Mouse (Mus musculus) lung, postnatal 25 days (tissue): Measurements from ENCODE around the gene Gpatch2.

Experiments
- DNase-seq: peaks from one replicate; pipeline ENCODE4 v3.0.0; 2022; ENCODE audit warnings: low spot score

Gene Gpatch2

DNA sequence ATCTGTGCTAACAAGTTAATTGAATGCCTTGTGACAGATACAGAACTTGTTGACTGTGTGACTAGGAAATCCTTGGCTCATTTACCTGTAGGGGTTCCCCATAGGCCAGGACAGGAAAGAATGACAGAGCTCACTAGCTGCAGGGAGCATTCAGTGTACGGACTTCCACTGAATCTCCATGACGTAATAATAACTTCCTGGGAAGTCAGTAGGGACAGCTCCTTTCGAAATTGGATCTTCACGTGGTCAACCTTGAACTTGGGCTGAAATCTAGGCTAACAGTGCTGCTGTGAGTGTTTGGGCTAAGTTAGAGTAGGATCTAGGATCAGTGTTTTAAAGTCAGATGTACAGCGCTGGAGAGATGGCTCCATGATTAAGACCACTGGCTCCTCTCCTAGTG lies 29.4 kb downstream of the Gpatch2 start:
- DNase-seq: no peak

DNA sequence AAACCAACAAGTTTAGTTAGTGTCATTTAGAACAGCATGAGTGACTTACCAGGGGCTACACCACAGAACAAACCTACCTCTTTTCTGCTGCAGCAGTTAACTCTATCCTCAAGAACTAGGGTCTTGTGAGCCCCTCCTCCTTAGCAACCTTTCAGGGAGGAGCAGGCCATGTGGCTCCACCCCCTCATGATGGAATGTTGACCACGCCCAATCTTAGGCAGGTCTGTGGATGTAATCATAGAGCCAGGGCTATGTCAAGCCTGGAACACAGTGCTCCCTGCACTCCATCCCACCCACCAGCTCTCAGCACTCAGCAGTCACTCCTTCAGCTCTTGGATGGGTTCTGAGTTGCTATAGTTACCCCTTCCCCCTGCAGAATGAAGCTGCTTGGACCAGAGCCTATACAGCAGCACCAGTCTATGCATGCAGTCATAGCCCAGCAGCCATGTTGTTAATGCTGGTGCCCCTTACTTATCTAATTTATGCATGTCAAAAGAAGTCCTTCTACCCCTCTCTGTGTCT lies 35.5 kb downstream of the Gpatch2 start:
- DNase-seq: no peak

DNA sequence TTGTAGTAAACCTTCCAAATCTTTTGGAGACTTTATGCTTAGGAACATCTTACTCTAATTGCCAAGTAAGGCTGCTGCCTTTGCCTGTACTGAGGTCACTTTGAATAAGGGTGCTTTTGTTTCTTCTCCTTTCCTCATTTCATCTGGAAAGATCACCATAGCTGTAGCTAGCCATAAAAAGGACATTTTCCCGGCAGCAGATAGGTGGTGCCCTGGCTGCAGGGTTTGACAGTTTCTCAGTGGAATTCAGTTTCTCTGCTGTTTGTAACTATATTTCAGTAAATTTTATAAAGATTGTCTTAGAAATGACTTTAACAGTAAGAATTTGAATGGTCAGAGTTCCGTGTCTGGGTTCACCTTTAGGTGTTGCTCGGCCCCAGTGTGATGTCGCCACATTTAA lies 43.4 kb downstream of the Gpatch2 start:
- DNase-seq: no peak

DNA sequence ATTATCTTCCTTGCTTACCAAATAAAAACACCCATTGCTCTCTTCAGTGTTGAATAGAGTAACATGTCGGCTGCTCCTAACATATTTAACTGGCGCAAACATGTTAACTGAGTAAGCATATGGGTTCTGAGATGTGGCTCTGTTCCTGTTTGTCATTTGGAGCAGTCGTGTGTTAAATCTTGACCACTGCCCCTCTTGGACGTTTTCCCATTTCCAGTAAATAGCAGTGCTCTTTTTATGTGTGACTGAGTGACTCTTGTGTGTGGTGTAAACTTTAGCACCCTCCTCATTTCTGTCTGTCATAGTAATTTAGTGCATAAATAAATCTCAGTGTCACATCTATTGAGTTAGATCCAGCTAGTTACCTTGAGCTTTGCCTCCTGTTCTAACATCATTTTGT lies 52.3 kb downstream of the Gpatch2 start:
- no peak for DNase-seq

DNA sequence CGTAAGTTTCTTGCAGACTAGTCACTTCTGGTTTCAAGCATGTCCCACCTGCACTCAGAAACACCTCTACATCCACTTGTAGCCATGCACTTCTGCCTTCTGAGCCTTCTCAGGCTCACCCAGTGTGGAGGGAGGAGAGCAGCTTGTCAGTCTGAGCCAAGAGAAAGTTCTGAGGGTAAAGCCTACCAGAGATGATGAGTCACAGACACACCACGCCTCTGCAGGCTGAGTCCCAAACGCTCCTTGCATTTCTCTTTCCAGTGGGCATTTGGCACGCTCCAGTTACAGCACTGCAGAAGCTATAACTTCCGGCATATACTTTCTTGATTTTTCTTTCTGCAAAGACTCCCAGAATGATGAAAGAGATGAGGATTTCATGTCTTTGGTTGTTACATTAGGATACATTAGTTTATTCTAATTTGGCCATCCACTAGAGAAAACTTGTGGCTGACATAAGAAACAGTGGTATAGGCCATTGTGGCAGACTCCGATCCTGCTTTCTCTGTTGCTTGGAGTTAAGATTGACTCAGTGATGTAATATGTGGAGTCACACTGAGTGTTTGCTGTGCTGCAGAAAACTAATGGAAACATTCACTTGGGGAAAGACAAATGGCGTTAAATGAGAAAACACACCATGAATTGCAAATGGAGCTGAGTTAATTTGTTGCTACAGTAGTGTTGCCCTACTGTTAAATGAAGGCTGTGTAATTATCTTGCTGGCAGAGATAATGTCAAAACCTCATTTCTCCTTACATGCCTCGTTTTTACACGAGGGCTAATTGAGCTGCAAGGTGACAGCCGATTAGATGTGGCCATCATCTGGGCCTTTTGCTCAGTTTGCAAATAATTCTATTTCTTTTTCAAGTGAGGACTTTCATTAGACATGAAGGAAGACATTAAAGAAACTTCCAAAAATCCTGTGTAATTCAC lies 55.3 kb downstream of the Gpatch2 start:
- DNase-seq: peak; percentile 9

DNA sequence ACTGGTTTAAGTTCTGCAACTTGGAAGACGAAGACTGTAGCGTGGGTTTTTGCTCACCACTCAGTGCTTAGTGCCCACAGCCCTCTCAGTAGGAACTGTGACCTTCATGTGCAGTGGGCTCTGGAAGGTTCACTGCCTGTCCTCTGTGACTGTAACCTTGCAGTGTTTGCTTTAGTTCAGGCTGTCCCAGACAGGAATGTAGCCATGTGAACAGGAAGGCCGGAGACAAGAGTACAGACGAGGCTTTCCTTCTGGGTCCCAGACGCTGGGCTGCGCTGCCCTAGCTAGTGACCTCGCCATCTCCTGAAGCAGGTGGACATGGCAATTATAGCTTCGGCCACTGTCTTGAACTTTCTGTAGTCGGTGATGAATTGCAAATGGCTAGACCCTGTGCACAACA lies 62.0 kb downstream of the Gpatch2 start:
- DNase-seq: no peak

DNA sequence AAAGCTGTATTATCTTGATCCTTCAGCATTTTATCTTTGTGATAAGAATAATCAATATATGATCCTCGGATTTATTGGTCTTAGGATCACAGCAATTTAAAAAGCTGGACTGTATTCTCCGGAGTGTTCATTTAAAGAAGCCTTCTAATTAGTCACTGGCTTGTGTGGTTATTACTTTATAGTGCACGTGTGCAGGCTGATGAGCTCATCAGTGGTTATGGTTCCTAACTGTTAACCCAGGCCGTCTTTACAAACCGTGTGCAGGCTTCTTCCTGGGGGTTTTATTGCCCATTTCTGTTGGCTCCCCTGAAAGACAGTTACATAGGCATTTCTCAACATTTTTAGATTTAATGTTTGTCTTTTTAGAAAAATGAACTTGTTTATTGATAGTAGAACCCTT lies 63.2 kb downstream of the Gpatch2 start:
- DNase-seq: no peak

DNA sequence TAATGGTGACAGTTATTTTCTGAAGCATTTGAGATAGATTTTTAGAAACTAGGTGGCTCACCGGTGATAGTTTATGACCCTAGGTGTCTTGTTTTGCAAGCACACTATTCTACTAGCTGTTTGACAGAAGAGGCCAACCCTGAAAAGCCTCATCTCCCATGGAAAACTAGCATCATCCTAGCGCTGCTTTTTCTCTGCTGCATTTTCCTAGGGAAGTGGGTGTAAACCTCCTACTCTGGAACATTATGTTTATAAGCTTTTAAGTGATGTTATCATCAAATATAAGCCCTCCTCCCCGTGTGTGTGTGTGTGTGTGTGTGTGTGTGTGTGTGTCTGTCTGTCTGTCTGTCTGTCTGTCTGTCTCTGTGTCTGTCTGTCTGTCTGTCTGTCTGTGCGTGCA lies 64.5 kb downstream of the Gpatch2 start:
- no peak for DNase-seq

DNA sequence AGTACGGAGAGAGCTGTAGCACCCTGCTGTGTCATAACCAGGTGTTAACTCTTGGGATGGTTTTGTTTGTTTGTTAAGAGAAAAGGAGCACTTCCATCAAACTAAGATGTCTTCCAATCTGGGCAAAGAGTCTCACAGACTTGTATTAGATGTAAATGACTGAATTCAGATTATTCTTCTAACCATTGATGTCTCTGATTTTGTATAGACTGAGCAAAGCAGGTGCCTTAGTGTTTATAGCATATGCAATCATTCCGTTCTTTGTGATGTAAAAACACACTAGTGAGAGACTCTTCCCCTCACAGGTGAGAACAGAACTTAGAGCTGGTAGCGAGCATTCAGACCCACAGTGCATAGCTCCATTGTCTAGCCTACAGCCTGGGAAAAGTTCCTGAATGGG lies 67.0 kb downstream of the Gpatch2 start:
- DNase-seq: no peak

DNA sequence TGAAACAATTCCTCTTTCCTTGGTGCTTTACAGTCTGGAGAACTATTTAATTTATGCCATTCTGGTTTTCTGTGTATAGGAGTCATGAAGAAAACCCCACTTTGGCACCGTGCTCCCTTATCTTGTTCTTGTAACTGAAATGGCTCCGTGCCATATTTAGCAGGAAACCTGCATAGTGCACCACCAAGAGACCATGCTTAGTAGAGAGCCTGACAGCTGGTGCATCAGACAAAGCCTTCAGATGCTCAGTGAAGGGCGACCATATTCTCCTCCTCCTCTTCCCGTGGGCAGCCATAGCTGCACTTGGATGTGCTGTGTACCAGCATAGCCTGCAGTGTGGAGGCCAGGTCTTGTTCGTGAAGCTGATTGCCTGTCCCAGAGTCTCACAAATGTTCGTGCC lies 67.5 kb downstream of the Gpatch2 start:
- peak; percentile 14 for DNase-seq

DNA sequence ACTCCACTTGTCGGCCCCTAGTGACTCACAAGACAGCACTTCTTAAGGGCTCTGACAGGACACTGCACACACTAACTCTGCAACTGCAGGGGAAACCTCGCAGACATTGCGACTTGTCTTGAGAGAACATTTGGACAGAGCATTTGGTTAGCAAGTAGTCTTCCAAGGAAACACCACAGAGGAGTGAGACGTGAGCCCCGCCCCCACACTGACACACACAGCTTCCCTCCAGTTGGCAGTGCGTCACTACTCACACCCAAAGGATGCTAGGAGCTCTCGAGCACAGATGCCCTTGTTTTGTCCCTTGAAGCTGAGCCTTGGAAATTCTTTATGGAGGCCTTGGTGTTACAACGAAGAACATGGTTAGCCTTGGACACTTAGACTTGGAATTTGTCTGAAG lies 70.4 kb downstream of the Gpatch2 start:
- DNase-seq: no peak

DNA sequence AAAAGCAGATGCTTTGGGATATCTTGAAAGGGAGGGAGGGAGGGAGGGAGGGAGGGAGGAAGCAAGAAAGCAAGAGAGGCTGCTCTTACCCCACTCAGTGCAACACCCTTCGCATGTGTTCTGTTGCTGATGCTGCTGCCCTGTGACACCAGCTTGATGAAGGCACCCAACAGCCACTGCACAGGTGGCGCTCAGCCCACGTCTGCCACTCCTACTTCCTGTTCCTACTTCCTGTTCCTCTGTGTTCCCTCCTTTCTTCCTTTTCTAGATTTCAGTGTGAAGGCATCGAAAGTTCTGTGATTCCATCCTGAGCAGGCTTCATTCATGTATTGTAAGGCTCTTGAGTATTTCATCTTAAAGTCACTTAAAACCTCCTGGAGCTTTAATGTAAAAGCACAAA lies 71.1 kb downstream of the Gpatch2 start:
- no peak for DNase-seq

DNA sequence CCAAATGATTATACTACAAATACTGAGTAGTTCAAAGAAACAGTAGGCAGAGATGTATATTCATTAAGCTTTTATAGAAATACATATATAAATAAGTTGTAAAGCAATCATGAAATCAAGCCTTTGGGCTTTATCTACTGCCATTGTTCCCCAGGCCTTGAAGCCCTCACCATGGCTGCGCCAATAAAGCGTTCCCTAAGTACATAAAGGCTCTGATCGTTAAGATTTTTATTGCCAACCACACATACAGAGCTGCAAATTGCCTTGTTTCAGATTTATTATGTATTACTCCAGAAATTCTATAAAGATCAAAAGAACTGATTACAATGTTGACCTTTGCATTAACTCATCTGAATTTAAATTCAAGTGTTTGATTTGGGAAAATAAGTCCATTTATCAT lies 71.6 kb downstream of the Gpatch2 start:
- no peak for DNase-seq

DNA sequence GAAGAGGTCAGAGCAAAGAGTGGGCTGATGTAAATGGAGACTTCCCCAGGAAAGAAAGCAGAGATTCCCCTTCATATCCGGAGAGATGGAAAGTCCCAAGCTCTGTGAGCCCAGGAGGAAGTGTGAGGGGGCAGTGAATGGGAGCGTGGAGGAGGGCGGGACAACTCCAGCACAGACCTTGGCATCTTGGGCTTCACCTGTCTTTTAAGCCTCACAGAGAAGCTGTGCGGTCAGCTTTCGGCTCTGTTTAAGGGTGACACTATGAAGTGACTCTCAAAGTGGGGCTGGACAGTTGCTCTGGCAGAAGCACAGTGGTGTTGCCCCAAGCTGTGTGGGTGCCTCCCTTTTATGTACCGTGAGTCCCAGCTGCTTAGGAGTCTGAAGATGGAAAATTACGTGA lies 74.9 kb downstream of the Gpatch2 start:
- DNase-seq: no peak

DNA sequence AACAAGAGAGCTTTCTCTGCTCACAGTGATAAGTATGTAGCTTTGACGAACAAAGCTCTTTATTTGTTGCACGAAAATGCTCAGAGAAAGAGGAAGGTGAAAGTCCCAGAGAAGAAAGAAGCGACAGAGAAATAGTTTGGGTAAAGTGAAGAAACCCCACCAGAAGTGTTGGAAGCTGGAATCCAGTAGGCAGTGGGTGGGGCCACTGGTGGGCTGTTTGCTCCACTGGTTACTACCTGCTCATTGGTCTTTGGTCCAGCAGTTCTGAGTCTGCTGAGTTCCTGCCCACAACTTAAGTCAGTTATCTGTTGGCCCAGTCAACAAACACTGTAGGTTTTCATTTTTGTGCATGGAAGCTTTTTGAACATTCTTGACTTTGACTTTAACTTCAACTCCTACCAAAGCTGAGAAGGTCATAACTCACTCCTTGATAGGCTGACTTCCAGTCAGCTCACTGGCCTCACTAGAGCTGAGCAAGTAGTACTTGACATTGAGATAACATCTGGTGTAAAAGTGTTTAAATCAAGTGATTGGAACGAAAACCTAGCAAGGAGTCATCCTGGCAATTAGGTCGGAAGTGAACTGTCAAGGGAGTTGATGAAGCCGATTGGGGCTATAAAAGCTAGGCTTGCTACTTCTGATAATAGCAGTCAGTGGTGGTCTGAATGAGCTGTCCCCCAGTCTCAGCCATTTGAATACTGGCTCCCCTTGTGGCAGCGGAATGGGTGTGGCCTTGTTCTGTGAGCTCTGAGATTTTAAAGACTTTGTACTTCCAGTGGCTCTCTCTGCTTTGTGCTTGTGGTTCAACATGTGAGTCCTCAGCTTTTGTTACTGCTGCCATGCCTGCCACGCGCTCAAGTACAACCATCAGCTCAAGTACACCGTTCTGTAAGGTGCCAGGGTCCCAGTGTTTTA lies 76.4 kb downstream of the Gpatch2 start:
- DNase-seq: no peak

DNA sequence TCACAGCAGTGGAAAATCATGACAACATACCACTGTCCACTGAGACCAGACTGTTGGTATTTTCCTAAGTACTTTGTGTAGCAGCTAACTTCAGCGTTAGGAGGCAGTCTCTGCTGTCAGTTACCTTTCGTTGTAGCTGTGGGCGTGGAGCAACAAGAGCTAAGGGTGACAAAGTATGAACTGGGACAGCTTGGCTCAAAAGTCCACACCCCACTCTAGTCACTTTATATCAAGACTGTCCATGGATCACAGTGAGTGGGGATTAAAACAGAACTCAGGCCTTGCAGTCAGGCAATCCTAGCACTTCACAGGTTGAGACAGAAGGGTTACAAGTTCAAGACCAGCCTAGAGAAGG lies 77.1 kb downstream of the Gpatch2 start:
- DNase-seq: no peak

DNA sequence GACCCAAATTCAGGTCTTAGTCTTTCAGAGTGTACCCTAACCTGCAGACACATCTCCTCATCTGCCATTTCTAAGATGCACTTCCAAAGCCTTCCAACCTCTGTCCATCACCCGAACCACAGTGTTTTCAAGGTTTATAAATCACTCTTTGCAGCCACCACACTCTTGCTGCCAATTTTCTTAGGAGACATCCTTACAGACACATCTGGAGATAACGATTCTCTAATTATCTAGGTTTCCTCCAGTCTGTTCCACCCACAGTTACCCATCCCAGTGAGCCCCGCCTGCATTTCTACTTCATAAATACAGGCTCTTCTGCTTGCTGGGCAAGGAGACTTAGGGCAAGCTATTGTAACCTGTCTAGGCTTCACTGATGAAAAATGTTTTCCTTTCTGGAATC lies 77.9 kb downstream of the Gpatch2 start:
- no peak for DNase-seq

DNA sequence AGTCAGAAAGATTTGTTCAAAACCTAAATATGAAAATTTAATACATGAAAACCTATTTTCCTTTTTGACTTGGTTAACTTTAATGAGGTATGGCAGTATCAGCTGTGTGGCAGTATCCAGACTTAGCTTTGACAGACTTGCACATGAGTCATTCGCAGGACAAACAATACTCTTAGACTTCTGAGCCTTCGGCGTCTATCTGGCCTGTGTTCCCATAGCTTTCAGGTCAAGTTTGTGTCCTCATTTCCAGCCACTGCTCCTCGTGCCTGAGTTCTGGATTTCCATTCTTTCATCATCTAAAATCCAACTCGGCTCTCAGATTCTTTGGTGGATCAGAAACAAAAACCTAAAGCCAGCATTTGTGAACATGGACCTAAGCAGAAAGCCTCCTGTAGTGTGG lies 79.2 kb downstream of the Gpatch2 start:
- DNase-seq: no peak

DNA sequence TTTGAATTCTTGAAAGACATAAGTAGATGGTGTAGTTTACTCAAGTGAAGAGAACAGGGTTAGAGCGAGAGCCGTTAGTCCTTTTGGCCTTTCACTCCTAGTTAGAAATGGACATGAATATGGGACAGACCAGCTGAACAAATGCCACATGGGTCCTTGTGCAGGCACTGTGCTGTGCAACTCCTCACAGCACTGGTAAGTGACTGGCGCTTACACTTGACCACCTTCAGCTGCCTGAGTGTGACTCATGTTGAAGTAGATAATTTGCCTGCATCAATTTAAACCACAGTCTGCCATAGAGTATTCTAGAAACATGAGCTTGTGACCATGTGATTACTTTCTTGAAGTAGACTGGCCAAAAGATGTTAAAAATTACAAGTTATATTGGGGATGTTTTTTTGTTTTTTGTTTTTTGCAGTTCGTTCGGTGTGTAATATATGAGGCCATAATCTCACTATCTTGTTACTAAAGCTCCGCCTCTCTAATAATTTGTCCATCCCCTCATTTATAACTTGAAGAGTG lies 79.8 kb downstream of the Gpatch2 start:
- DNase-seq: no peak

DNA sequence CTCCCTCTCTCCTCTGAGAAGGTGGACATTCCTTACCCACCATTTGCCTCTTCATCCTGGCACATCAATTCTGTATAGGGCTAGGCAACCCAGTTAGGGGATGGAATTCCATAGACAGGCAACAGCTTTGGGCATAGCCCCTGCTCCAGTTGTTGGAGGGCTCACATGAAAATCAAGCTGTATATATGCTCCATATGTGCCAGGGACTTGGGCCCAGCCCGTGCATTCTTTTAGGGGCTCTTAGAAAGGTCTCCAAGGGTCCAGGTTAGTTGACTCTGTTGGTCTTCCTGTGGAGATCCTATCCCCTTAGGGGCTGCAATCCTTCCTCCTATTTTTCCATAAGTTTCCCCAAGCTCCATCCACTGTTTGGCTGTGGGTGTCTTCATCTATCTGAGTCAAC lies 80.4 kb downstream of the Gpatch2 start:
- no peak for DNase-seq

DNA sequence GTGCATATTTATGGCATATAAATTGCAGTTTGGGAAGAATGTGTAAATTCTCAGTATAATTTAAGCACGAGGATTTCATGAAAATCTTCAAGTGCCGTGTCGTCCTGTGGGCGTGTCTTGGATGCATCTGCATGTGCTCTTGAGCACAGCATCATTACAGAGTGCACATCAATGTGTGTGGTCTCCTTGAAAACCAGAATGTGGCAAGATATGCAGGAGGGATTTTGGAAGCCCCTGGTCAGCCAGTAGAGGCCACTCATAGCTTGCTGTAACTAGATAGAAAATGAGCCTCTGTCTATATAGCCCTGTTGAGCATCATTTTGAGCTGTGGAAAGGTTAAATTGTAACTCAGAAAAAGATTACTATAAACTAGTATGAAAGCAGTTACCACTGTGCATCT lies 83.9 kb downstream of the Gpatch2 start:
- no peak for DNase-seq

DNA sequence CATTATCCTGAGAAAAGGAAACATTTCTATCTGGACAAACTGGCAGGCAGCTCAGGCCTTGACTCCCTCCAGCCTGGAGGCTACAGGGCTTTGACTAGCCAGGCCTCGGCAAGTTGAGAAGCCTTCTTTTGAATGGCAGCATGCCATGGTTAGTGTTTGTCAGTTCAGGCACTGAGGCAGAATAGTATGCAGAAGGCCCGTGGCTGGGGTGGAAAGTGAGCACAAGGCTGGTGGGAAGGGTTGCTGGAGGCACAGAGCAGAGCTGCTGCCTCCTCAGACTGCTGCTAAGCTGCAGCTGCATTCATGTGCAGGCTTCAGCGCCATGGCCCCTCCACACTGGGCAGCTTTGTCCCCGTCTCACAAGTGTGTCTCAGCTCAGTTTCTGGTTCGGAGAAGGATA lies 85.3 kb downstream of the Gpatch2 start:
- no peak for DNase-seq

DNA sequence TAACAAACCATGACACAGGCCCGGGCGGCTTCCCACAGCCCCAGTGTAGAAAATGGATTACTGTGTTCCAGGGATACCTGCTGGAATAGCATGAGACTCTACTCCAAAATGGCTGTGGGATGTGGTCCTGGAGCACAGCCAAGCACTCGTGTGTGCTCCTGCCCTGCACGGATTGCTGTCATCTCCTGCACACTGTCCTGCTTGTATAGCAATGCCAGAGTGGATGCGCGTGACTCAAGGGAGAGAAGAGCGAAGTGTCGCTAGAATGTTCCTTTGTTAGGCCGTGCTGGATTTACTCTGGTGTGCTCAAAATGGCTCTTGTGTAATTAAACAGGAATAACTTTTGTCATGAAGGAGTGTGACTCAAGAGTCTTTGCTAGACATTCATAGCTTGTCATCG lies 87.9 kb downstream of the Gpatch2 start:
- no peak for DNase-seq
